Mouse (Mus musculus): Measurements from ENCODE around the gene Mlst8.

GRCm38 (mm10) chr17:24507806-24508460 lies 29.1 kb upstream of the Mlst8 start:
- TF ChIP-seq POLR2A (IDR thresholded peaks at IDR 0.05; ENCODE audit: low read depth, low read length) (no peak), CTCF (IDR thresholded peaks at IDR 0.05; ENCODE audit: extremely low read depth, insufficient read depth, insufficient read length, insufficient replicate concordance) (no peak)

All from spleen, adult 2 months (tissue).